Mouse (Mus musculus) E14TG2a.4 (cell line): Measurements from ENCODE around the gene Hoxc4.

ENCODE experiments used
- CTCF ChIP-seq: conservative IDR thresholded peaks from 2 replicates; pipeline ENCODE4 v1.5.1; 2014; ENCODE audit warnings: low read length
- NANOG ChIP-seq: IDR thresholded peaks from 2 replicates; pipeline ENCODE4 v1.6.1; 2014; ENCODE audit warnings: borderline replicate concordance, low read length, mixed read lengths
- POU5F1 ChIP-seq: IDR thresholded peaks from 2 replicates; pipeline ENCODE4 v1.6.1; 2014; ENCODE audit warnings: low read length, borderline replicate concordance

DNA sequence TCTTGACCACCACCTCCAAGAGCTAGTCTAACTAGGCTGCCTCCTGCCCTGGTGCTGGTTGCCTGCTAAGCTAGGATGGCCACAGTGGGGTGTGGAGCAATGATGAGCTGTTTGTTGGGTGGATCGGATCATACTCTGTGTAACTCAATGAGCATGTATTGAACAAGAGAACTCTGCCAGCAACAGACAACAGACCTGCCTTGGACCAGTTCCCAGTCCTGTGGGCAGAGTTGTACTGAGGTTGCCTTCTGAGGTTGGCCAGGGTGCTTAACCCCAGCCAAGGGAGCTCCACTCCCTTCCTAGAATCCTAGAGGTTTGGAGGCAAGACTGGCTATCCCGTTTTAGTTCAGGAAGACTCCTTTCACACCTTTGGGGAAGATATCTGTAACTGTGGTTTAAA is 37.7 kb downstream of the Hoxc4 start:
- no peak for TF ChIP-seq NANOG
- no peak for TF ChIP-seq CTCF
- TF ChIP-seq POU5F1: no peak
